Mouse (Mus musculus): ENCODE data around the gene Pcyt1a. TPM values are rescaled to one million over a fixed set of nuclear protein-coding genes. Genes with fewer than 3 reads are reported as not detected.
"Not testable (repeated sequence)": the region's sequence is repeated elsewhere in the genome, so short reads cannot be mapped to it uniquely, and the experiment has no call there.

Pcyt1a gene
- polyA plus RNA-seq, 3 experiments from 2014 or later, result 6.0 to 9.3 (median 6.5) TPM

- no peak for ATAC-seq
Measured at GRCm38 (mm10) chr16:32484431-32484871, 53.7 kb downstream of the Pcyt1a start.

GRCm38 (mm10) chr16:32485209-32485608 lies 54.5 kb downstream of the Pcyt1a start:
- ATAC-seq, result no peak

GRCm38 (mm10) chr16:32486046-32486445 lies 55.3 kb downstream of the Pcyt1a start:
- ATAC-seq, result no peak

GRCm38 (mm10) chr16:32487234-32488111 lies 56.8 kb downstream of the Pcyt1a start, which contains the start of gene Slc51a:
TSS of gene Slc51a (minus strand) at chr16:32487879.
- ATAC-seq, result no peak

- no peak for ATAC-seq
Measured at GRCm38 (mm10) chr16:32488939-32489338, 58.2 kb downstream of the Pcyt1a start.

- not testable (repeated sequence) for ATAC-seq
Measured at GRCm38 (mm10) chr16:32494371-32494770, 63.6 kb downstream of the Pcyt1a start.

GRCm38 (mm10) chr16:32495965-32496364 lies 65.2 kb downstream of the Pcyt1a start, which contains the start of gene Zdhhc19:
TSS of gene Zdhhc19 (plus strand) at chr16:32496265.
- ATAC-seq, result no peak

- no peak for ATAC-seq
Measured at GRCm38 (mm10) chr16:32498996-32499395, 68.3 kb downstream of the Pcyt1a start.

- ATAC-seq, result no peak
Measured at GRCm38 (mm10) chr16:32499430-32500037, 68.8 kb downstream of the Pcyt1a start.

- ATAC-seq, result no peak
Measured at GRCm38 (mm10) chr16:32501459-32501858, 70.7 kb downstream of the Pcyt1a start.

- ATAC-seq, result no peak
Measured at GRCm38 (mm10) chr16:32502621-32503335, 72.1 kb downstream of the Pcyt1a start.

- ATAC-seq, result no peak
Measured at GRCm38 (mm10) chr16:32503633-32504032, 72.9 kb downstream of the Pcyt1a start.

- ATAC-seq, result no peak
Measured at GRCm38 (mm10) chr16:32506298-32506697, 75.6 kb downstream of the Pcyt1a start.

GRCm38 (mm10) chr16:32506868-32507267 lies 76.1 kb downstream of the Pcyt1a start:
- no peak for ATAC-seq

- peak; percentile 54 for ATAC-seq
Measured at GRCm38 (mm10) chr16:32507407-32507806, 76.7 kb downstream of the Pcyt1a start.

- no peak for ATAC-seq
Measured at GRCm38 (mm10) chr16:32508035-32508434, 77.3 kb downstream of the Pcyt1a start.

- ATAC-seq, result no peak
Measured at GRCm38 (mm10) chr16:32508506-32509065, 77.9 kb downstream of the Pcyt1a start.

GRCm38 (mm10) chr16:32509066-32509942 lies 78.6 kb downstream of the Pcyt1a start:
- no peak for ATAC-seq

- no peak for ATAC-seq
Measured at GRCm38 (mm10) chr16:32510399-32511337, 79.9 kb downstream of the Pcyt1a start.

GRCm38 (mm10) chr16:32511338-32511734 lies 80.6 kb downstream of the Pcyt1a start:
- ATAC-seq, result no peak

Data from inflammation-experienced regulatory T-cells, adult 6 months (primary cell).